Mouse (Mus musculus) heart, embryonic 10.5 days (tissue): ENCODE measurements around the gene Igdcc3. TPM values are rescaled to one million over a fixed set of nuclear protein-coding genes. Genes with fewer than 3 reads are reported as not detected.
"Not testable (repeated sequence)": the region's sequence is repeated elsewhere in the genome, so short reads cannot be mapped to it uniquely, and the experiment has no call there.

ENCODE experiments used
- DNase-seq: peaks from one replicate; pipeline ENCODE4 v3.0.0-alpha.2; 2017; ENCODE audit warnings: low spot score
- H3K27ac ChIP-seq: fragments of 300-500 bp; sonication (generic); 2 replicates; pipeline ENCODE4 v1.5.1; 2016; ENCODE audit warnings: mild to moderate bottlenecking
- H3K27me3 ChIP-seq: fragments of 300-500 bp; sonication (generic); 2 replicates; pipeline ENCODE4 v1.6.1; 2016; ENCODE audit warnings: mild to moderate bottlenecking; ENCODE audit not compliant: poor library complexity, insufficient read depth, severe bottlenecking
- H3K36me3 ChIP-seq: fragments of 300-500 bp; sonication (generic); 2 replicates; pipeline ENCODE4 v1.6.1; 2016; ENCODE audit warnings: mild to moderate bottlenecking, moderate library complexity
- H3K4me1 ChIP-seq: fragments of 300-500 bp; sonication (generic); 2 replicates; pipeline ENCODE4 v1.6.1; 2016; ENCODE audit warnings: mild to moderate bottlenecking
- H3K4me3 ChIP-seq: fragments of 300-500 bp; sonication (generic); 2 replicates; pipeline ENCODE4 v1.5.1; 2016; ENCODE audit warnings: mild to moderate bottlenecking, moderate library complexity
- H3K9me3 ChIP-seq: fragments of 300-500 bp; sonication (generic); 2 replicates; pipeline ENCODE4 v1.6.1; 2016; ENCODE audit warnings: mild to moderate bottlenecking, moderate library complexity
- WGBS: fragments of 180-500 bp; shearing (Covaris S2); methylation state at CpG from one replicate; pipeline ENCODE4 v1.1.7; 2016; 5-methylcytosine and 5-hydroxymethylcytosine counted together
- polyA plus RNA-seq: library from polyadenylated mRNA; unstranded; fragments of >200 nt; fragmentation: Nextera tagmentation; extraction: Ambion mirVana; gene quantifications from 2 replicates; pipeline ENCODE4 v1.2.1, GENCODE M21; 2016

Gene Igdcc3
- polyA plus RNA-seq, 1 experiment from 2014 or later = 65.0 TPM

DNA sequence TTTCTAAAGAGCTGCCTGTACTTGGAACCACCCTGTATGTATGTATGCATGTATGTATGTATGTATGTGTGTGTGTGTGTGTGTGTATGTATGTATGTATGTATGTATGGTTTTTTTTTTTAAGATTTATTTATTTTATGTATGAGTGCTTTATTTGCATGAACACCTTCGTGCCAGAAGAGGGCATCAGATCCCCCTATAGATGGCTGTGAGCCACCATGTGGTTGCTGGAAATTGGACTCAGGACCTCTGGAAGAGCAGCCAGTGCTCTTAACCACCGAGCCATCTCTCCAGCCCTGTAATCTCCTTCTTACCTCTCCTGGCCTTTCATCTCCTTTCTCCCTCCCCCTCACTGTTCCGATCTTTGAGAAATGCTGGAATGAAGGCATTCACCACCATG is 79.4 kb downstream of the Igdcc3 start:
- H3K36me3 ChIP-seq, H3K9me3 ChIP-seq, H3K4me3 ChIP-seq, H3K27ac ChIP-seq, DNase-seq, H3K27me3 ChIP-seq: not testable (repeated sequence)
- H3K4me1 ChIP-seq = peaks cover 22% of the 10 kb centered on the region
- 45% methylated on average over 3 of the region's 3 CpGs for WGBS

DNA sequence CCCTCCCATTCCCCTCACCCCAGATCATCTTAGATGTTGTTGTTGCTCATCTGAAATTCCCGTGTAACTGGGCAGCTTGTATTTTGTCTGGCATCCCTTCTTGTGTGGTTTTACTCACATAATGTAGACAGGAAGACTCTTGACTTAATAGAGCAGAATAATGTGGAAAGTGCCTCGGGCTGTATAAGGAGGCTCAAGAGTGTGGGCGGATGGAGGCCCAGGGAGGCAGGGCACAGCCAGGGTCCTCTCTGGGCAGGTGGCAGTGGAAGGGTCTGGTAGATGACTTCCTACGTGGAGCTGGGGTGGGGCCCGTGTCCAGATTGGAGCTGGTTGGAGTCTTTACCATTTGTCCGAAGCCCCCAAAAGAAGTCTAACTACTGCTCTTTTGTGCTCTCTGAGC is 82.9 kb downstream of the Igdcc3 start:
- H3K9me3 ChIP-seq = no peaks in the 10 kb centered on the region
- no peak overlapping the region; the same call in 1 of the 2 replicates for H3K27ac ChIP-seq
- no peak for DNase-seq
- no peak overlapping the region for H3K4me3 ChIP-seq
- WGBS = 72% methylated on average over 6 of the region's 6 CpGs
- H3K36me3 ChIP-seq = 0 out of 2 replicates have a peak, but pooled peaks cover 4% of the 10 kb centered on the region
- no peaks in the 10 kb centered on the region; the same call in 1 of the 2 replicates for H3K4me1 ChIP-seq
- H3K27me3 ChIP-seq = no peaks in the 10 kb centered on the region

DNA sequence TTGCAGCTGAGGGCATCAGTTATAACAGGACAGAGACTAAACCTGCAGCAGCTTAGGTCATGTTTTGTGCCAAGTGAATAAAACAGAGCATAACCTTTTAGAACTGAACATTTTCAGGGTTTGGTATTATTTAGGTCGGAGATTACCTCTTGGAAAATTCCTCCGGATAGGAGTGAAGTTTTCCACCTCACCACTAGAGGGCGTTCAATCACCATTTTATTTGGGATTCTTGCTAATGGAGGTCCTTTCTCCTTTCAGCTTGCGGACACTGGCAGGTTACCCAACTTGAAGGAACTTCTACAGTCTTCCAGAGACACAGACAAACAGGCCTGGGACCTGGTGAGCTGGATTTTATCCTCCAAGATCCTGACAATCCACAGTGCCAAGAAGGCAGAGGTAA is 84.8 kb downstream of the Igdcc3 start:
- Histone ChIP-seq H3K4me1 (peaks cover 2% of the 10 kb centered on the region; the same call in 1 of the 2 replicates), H3K36me3 (peaks cover 10% of the 10 kb centered on the region; the same call in 1 of the 2 replicates), H3K4me3 (no peak overlapping the region), H3K9me3 (no peaks in the 10 kb centered on the region), H3K27ac (no peak overlapping the region), H3K27me3 (no peaks in the 10 kb centered on the region)
- DNase-seq = no peak
- 39% methylated on average over 4 of the region's 4 CpGs for WGBS

DNA sequence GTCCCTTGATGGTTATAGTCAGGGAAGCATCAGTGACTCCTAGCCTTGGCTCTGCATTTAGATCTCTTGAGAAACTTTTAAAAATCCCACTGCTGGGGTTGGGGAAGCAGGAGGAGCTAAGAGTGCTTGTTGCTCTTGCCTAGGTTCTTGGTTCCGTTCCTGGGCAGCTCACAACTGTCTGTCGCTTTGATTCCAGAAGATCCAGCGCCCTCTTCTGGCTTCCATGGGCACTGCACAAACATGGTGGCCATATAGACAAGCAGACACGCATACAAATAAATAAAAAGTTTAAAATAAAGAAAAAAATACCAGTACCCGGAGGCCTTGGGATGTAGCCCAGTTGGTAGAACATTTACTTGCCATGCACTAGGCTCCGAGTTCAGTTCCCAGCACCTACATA is 89.3 kb downstream of the Igdcc3 start:
- H3K27ac ChIP-seq = no peak overlapping the region
- no peaks in the 10 kb centered on the region for H3K9me3 ChIP-seq
- H3K36me3 ChIP-seq = peaks cover 22% of the 10 kb centered on the region
- no peak for DNase-seq
- peaks cover 13% of the 10 kb centered on the region; the same call in 1 of the 2 replicates for H3K4me1 ChIP-seq
- H3K4me3 ChIP-seq = no peak overlapping the region
- no peaks in the 10 kb centered on the region for H3K27me3 ChIP-seq
- 70% methylated on average over 6 of the region's 6 CpGs for whole genome bisulfite sequencing

DNA sequence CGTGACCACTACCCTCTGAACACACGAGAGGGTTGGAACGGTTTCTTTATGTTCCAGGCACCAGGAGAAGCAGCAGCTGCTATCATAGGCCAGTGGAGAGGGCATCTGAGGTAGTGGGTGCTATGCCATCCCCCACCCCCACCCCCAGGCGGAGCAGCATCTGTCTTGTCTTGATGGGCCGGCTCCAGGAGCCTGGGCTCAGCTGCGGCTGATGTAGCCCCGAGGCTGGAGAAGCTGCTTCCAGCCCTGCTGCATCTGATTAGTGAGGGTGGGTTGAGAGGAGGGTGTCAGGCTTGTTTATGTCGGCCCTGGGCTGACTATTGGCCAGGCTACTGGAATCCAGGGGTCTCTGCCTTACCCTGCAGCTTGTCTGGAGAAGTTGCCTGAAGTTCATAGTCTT is 90.3 kb downstream of the Igdcc3 start:
- Histone ChIP-seq H3K27me3 (no peaks in the 10 kb centered on the region), H3K4me3 (no peak overlapping the region), H3K36me3 (peaks cover 23% of the 10 kb centered on the region), H3K9me3 (no peaks in the 10 kb centered on the region), H3K27ac (0 out of 2 replicates have a peak overlapping the region, but pooled peaks have one; percentile 56), H3K4me1 (peaks cover 13% of the 10 kb centered on the region; the same call in 1 of the 2 replicates)
- DNase-seq = no peak
- WGBS = 50% methylated on average over 8 of the region's 8 CpGs

DNA sequence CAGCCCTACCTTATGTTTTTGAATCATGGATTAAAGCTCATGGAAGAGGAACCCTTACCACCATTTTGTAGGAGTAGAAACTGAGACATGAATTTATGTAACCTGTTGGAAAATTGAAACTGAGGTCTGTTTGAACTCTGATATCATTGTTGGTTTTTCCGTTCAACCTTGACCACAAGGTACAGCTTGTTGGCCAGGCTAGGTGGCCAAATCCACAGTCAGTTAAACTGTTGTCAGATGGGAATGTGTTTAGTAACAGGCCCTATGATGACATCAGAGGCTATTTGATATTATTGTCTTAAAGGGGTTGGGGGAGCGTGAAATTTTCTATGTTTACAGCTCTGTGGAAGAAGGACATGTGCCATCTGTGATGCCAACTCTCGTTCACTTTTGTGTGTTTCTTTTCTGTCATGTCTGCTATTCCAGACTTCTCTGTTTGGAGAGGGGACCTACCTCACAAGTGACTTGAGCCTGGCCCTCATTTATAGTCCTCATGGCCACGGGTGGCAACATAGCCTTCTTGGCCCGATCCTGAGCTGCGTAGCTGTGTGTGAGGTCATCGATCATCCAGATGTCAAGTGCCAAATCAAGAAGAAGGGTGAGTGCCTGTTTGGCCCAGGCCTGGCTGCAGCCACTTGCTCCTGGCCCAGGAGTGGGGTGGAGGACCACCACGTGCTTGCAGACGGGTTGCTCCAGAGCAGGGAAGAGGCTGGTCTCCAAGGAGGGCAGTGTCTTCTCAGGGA is 92.4 kb downstream of the Igdcc3 start:
- peaks cover 33% of the 10 kb centered on the region for H3K36me3 ChIP-seq
- no peak overlapping the region for H3K27ac ChIP-seq
- no peak overlapping the region for H3K4me3 ChIP-seq
- no peaks in the 10 kb centered on the region for H3K9me3 ChIP-seq
- DNase-seq = no peak
- H3K27me3 ChIP-seq = no peaks in the 10 kb centered on the region
- peaks cover 13% of the 10 kb centered on the region; the same call in 1 of the 2 replicates for H3K4me1 ChIP-seq
- WGBS = 83% methylated on average over 9 of the region's 9 CpGs

DNA sequence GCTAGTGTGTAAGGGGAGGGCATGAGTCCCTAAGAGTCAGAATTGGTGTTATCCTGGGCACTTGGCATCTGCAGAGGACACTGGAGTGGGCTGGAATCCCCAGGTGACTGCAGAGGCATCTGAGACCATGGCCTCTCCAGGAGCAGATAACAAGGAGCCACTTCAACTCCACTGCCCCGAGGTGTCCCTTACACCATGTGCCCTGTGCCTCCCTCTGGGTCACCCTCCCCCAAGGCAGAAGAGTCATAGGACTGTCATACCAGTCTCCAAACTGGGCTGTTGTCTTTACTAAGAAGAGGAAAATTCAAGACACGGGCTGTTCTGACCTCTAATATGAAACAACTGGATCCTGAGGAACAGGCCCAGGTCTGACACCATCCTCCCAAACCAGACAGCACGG is 93.7 kb downstream of the Igdcc3 start:
- Histone ChIP-seq H3K27ac (no peak overlapping the region), H3K4me3 (no peak overlapping the region), H3K9me3 (no peaks in the 10 kb centered on the region), H3K36me3 (peaks cover 38% of the 10 kb centered on the region), H3K27me3 (no peaks in the 10 kb centered on the region), H3K4me1 (peaks cover 13% of the 10 kb centered on the region; the same call in 1 of the 2 replicates)
- 74% methylated on average over 3 of the region's 3 CpGs for WGBS
- DNase-seq = peak; percentile 71

Other genes with a start within 250 kb of the Igdcc3 start
- 0.08 and 0.09 TPM in 2 replicates for gene Slc24a1, start 189.6 kb upstream of the Igdcc3 start, polyA plus RNA-seq
- gene Ints14, start 180.3 kb upstream of the Igdcc3 start, polyA plus RNA-seq = 55.4 and 58.3 TPM in 2 replicates
- gene Hacd3, start 119.5 kb upstream of the Igdcc3 start, polyA plus RNA-seq = 67.6 and 78.7 TPM in 2 replicates
- gene Dpp8, start 108.8 kb upstream of the Igdcc3 start, polyA plus RNA-seq = 35.2 and 36.2 TPM in 2 replicates
- 7.5 and 10.8 TPM in 2 replicates for gene Igdcc4, start 39.7 kb upstream of the Igdcc3 start, polyA plus RNA-seq
- gene Parp16, start 54.2 kb downstream of the Igdcc3 start, polyA plus RNA-seq = 4.8 and 5.8 TPM in 2 replicates
- not detected in 2 replicates for gene Cilp, start 124.0 kb downstream of the Igdcc3 start, polyA plus RNA-seq
- gene Clpx, start 153.1 kb downstream of the Igdcc3 start, polyA plus RNA-seq = 43.0 and 43.5 TPM in 2 replicates
- 5.6 and 7.8 TPM in 2 replicates for gene Pdcd7, start 204.9 kb downstream of the Igdcc3 start, polyA plus RNA-seq
- gene Ubap1l, start 219.9 kb downstream of the Igdcc3 start, polyA plus RNA-seq = 0.27 and 0.38 TPM in 2 replicates